Mouse (Mus musculus): ENCODE measurements around the gene Lyplal1.
A peak's percentile ranks its signal among the peaks of the same experiment; 100 is the strongest.

The Lyplal1 gene

GRCm38 (mm10) chr1:186116701-186117488, at the start of gene Lyplal1:
Gene Lyplal1, minus strand, starts transcription at chr1:186117310.
- DNase-seq (ENCODE audit: low read depth, low spot score), result peak; percentile 83

DNA sequence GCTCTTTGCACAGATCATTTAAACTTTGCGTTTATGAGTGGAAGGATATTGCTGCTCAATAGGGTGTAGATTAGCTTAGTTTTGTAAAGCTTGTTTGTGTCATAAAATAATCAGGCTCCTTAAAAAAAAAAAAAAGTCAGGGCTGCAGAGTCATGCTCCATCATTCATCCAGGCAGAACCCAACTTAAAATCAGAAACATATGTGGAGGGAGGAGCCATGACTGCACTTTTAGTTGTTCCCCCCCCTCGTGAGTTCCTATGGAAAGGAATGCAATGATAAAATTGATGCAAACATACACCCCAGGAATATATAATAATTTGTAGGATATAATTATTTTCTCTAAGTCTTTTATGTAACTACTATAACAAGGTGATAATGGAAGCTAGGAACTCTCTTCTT, 46.5 kb upstream of the Lyplal1 start:
- DNase-seq (ENCODE audit: low read depth, low spot score), result no peak

GRCm38 (mm10) chr1:186163206-186163605, 46.1 kb upstream of the Lyplal1 start:
- DNase-seq (ENCODE audit: low read depth, low spot score), result no peak

DNA sequence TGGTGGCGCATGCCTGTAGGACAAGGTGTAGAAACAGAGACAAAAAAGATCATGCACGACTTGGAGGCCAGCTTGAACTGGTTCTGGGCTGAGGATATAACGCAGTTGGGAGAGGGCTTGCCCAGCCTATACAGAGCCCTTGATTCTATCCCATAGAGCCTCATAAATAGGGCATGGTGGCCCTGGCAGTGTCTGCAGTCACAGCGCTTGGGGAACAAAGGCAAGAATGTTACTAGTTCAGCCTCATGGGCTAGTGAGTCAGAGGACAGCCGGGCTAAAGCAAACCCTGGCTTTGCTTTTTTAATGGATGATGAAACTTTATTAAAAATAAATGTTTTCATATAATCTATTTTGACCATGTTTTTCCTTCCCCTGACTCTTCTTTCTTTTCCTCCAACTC, 33.3 kb upstream of the Lyplal1 start:
- DNase-seq (ENCODE audit: low read depth, low spot score), result no peak

GRCm38 (mm10) chr1:186145444-186145843, 28.3 kb upstream of the Lyplal1 start:
- DNase-seq (ENCODE audit: low read depth, low spot score), result no peak

DNA sequence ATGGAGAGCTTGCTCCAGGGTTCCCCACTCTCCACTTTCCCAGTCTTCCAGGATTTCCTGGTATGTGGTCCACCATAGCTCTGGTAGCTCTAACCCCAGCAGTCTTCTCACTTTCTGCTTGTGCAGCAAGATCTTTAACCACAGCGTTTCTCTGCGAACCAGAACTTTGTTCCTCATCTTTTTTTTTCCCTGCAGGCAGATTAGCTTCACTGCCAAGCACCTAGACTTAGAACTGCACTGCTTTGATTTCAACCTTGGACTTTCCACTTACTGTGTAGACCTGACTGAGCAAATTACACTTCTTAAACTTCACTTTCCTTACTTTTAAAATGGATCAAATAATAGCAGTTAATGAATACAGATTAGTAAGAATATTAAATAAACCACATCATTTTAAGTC, 23.1 kb upstream of the Lyplal1 start:
- no peak for DNase-seq (ENCODE audit: low read depth, low spot score)

- no peak for DNase-seq (ENCODE audit: low read depth, low spot score)
Measured at GRCm38 (mm10) chr1:186137873-186138272, 20.8 kb upstream of the Lyplal1 start.

- no peak for DNase-seq (ENCODE audit: low read depth, low spot score)
Measured at GRCm38 (mm10) chr1:186136636-186137380, 19.7 kb upstream of the Lyplal1 start.

DNA sequence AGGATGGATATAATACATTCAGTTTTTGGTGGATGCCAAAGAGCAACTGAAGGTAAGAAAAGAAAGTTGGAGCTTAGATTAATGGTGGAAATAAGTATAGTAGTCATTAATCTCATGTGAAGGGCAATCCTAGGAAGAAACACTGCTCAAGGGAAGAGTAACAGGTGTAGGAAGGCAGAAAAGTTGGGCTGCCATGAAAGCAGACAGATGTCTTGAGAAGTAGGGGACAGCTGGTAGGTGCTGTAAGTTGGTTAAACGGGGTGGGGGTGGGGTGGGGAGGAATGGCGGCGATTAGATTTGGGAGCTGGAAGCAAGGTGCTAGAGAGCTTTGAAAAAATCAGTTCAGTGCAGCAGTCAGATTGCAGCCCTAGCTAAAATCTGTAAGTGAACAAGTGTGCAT, 14.4 kb upstream of the Lyplal1 start:
- no peak for DNase-seq (ENCODE audit: low read depth, low spot score)

DNA sequence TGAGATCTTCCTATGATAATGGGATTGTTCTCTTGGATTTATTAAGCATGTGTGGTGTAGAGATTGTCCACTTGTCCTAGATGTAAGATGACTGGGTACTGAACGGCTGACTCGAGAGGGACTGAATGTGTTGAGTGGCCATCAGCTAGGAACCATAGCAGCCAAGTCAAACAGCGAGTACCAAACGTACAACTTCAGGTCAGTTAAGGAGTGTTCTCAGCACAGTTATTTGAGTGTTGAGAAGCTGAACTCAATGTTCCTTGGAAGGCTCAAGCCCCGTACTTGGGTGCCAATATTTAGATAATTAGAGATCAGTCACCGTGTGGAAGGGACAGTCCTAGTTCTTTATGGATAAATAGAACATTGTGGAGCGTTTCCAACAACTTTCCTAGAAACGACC, 11.8 kb upstream of the Lyplal1 start:
- DNase-seq (ENCODE audit: low read depth, low spot score), result no peak

GRCm38 (mm10) chr1:186126313-186126862, 9.3 kb upstream of the Lyplal1 start:
- no peak for DNase-seq (ENCODE audit: low read depth, low spot score)

GRCm38 (mm10) chr1:186123690-186124089, 6.6 kb upstream of the Lyplal1 start:
- no peak for DNase-seq (ENCODE audit: low read depth, low spot score)

GRCm38 (mm10) chr1:186119856-186120255, 2.7 kb upstream of the Lyplal1 start:
- no peak for DNase-seq (ENCODE audit: low read depth, low spot score)

DNA sequence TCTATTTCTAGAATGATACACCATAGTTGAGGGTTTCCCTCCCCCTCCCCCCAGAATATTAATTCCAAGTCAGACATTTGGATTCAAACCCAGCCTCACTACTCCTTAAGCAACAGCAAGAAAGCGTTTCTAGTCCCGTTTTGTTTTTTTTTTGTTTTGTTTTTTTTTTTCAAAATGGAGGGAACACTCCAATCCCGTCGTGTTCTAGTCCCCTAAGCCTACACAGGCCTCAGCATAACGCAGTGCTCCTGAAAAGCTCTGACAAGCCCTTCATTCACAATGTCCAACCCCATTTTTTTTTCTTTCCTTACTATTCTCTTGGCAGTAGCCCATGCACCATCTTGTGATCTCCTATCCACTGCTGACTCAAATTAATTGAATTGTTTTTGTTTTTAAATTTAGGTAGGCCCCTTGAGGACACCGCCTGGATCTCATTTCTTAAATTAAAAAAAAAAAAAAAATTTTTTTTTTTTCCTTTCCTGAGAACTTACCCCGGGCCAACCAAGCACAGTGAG, 967 bp downstream of the Lyplal1 start:
- DNase-seq (ENCODE audit: low read depth, low spot score), result no peak

GRCm38 (mm10) chr1:186102313-186102712, 14.8 kb downstream of the Lyplal1 start:
- DNase-seq (ENCODE audit: low read depth, low spot score), result no peak

GRCm38 (mm10) chr1:186066266-186066897, 50.7 kb downstream of the Lyplal1 start:
- DNase-seq (ENCODE audit: low read depth, low spot score), result no peak

DNA sequence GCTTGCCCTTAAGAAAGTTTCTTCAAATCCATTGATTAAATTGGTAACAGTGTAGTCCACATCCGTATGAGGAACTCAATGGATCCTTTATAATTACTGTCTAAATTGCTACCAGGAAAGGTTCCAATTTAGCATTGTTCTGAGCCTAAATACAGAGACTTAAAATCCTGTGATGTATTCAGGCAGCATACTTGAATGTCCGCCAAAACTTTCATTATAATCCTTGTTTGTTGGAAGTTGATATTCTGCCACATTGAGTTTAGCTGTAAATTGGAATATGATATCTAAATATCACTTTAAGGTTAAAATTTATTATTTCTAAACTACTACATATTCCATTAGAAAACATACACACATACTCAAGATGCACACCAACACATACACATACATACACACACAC, 57.1 kb downstream of the Lyplal1 start:
- no peak for DNase-seq (ENCODE audit: low read depth, low spot score)

GRCm38 (mm10) chr1:186054227-186054626, 62.9 kb downstream of the Lyplal1 start:
- DNase-seq (ENCODE audit: low read depth, low spot score), result no peak

DNA sequence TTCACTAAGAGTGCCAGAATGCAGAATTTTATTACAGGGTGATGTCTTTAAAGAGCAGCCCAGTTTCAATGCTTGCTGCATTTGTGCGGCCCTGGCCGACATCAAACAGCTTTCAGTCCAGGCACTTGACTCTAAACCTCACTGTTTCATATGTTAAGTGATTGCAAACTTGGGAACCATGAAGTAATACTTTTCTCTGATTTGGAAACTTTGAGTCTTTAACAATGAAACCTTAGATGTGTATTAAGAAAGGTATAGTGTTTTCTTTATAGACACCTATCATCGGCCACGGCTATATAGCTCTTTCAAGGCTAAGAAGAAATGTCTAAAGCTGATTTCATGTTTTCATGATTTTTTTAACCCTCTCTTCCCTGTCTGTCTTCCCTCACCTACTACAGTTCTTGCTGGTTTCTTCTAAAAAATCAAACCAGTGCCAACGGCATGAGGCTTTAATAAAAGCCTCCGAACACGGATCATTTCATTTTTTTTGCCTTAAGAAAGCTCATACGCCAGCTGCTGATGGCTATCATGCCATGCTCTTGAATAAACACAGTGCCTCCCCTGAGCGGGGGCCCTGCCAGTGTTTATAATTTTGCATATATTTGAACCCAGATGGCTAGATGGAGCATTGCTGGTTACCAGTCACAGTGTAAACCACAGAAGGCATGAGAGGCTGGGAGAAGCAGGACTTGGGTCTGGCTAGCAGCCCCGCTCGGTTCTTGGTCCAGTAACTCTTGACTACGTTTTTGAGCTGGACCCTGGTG, 63.6 kb downstream of the Lyplal1 start:
- DNase-seq (ENCODE audit: low read depth, low spot score), result no peak

DNA sequence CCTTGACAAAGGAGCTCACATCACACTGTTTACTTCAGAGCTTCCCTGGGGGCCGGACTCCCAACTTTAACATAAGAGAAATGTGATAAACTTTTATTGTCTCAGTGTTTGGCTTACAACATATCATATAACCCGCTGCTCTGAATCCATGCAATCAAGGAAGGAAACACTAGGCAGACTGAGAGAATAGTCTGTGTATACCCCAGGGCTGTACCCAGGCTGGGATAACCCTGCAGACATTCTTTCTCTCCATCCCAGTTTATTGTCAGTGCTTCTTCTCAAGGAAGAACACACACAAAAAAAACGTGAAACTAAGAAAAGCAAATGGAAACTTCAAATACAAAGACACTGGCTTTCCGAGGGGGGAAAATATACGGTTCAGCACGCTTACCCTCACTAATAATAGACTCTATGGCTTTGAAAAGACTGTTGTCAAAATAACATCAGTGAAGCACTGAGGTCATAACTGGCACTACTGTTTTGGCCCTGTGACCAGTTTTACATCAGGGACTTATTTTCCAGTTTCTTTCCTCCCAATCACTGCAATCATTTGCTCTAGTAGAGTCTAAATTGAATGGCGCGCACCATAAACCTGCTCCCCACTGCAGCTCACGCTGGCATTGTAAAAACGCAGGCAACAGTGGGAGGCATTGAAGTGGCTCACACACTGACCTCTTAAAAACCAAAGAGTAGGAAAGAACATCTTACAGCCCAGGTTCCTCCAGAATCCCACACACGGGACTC, 73.2 kb downstream of the Lyplal1 start:
- no peak for DNase-seq (ENCODE audit: low read depth, low spot score)

- DNase-seq (ENCODE audit: low read depth, low spot score), result no peak
Measured at GRCm38 (mm10) chr1:186041841-186042240, 75.3 kb downstream of the Lyplal1 start.
